ENCODE assay signal across 13 mouse cellular contexts in the genomic region with DNA sequence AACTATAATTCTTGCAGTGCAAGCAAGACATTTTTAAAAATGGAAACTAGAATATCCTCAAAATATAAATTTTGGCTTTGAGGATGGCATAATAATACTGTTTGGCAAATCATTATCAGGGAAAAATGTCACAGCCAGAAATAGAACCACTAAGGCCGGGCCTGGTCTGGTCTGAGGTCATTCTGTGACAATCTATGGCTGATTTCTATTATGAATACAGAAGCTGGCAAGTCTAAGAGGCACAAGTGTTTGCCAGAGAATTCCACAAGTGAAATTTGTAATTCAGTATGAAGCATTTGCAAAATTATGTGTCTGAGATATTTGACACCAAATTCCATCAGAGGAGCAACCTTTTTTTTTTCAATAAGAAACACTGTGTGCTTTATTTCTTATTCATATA.
"Had no signal": no experiment of that assay in that cellular context is flagged by ENCODE, and none has a peak within 500 bp of the region (broad histone marks: within the 10 kb centered on the region; RNA-seq: fewer than 3 reads in every experiment).

No protein-coding gene starts in this region.

- H3K9me3 ChIP-seq: limb, embryonic 13.5 days; liver, embryonic 15.5 days; midbrain, embryonic 15.5 days; neural tube, embryonic 12.5 days had no signal

- H3K4me2 ChIP-seq: limb, embryonic 13.5 days; liver, embryonic 15.5 days; lung, embryonic 14.5 days; midbrain, embryonic 11.5 days; midbrain, embryonic 15.5 days; neural tube, embryonic 12.5 days had no signal

- DNase-seq: kidney, adult 9 months; left cerebral cortex, postnatal 4 days; lung, embryonic 14.5 days; thymus, postnatal 4 days had no signal

- ATAC-seq: midbrain, embryonic 15.5 days had no signal

- H3K9ac ChIP-seq: limb, embryonic 13.5 days; liver, embryonic 15.5 days; lung, embryonic 14.5 days; midbrain, embryonic 15.5 days; neural tube, embryonic 12.5 days had no signal

- H3K27ac ChIP-seq: kidney, postnatal 0 days; limb, embryonic 13.5 days; liver, embryonic 15.5 days; macrophage; midbrain, embryonic 15.5 days; neural tube, embryonic 12.5 days; stomach, postnatal 0 days had no signal

- H3K4me1 ChIP-seq: neural tube, embryonic 12.5 days had no signal

- H3K36me3 ChIP-seq: limb, embryonic 13.5 days; liver, embryonic 15.5 days; midbrain, embryonic 15.5 days; neural tube, embryonic 12.5 days had no signal

- H3K27me3 ChIP-seq: limb, embryonic 13.5 days; liver, embryonic 15.5 days; megakaryocyte, embryonic 14.5 days; midbrain, embryonic 15.5 days; neural tube, embryonic 12.5 days had no signal

- H3K4me3 ChIP-seq: limb, embryonic 13.5 days; liver, embryonic 15.5 days; megakaryocyte, embryonic 14.5 days; midbrain, embryonic 15.5 days; neural tube, embryonic 12.5 days had no signal
